Mouse (Mus musculus) testis, adult 2 months (tissue): ENCODE results near the gene Ppp2ca. TPM values are rescaled to one million over a fixed set of nuclear protein-coding genes. Genes with fewer than 3 reads are reported as not detected.

Source experiments
- H3K27ac ChIP-seq: fragments of 200-500 bp; 2 replicates; pipeline ENCODE4 v1.5.1; 2012; ENCODE audit warnings: low read depth, low read length; ENCODE audit not compliant: control insufficient read depth, insufficient read depth
- H3K27me3 ChIP-seq: fragments of 200-500 bp; 2 replicates; pipeline ENCODE4 v1.6.1; 2012; ENCODE audit warnings: mild to moderate bottlenecking, low read length, moderate library complexity; ENCODE audit not compliant: control insufficient read depth, insufficient read depth
- H3K36me3 ChIP-seq: fragments of 200-500 bp; 2 replicates; pipeline ENCODE4 v1.6.1; 2012; ENCODE audit warnings: mild to moderate bottlenecking, low read length; ENCODE audit not compliant: control insufficient read depth, insufficient read depth
- H3K4me1 ChIP-seq: fragments of 200-500 bp; 2 replicates; pipeline ENCODE4 v1.6.1; 2012; ENCODE audit warnings: low read length; ENCODE audit not compliant: control insufficient read depth, insufficient read depth
- H3K4me3 ChIP-seq: fragments of 200-500 bp; 2 replicates; pipeline ENCODE4 v1.5.1; 2012; ENCODE audit warnings: low read depth, mild to moderate bottlenecking, low read length, moderate library complexity, mixed read lengths; ENCODE audit not compliant: control insufficient read depth
- CTCF ChIP-seq: fragments of 200-500 bp; IDR thresholded peaks from 2 replicates; pipeline ENCODE4 v1.5.1; 2012; ENCODE audit warnings: low read depth, mild to moderate bottlenecking, inconsistent platforms, low read length, moderate library complexity; ENCODE audit not compliant: control insufficient read depth, insufficient read depth, insufficient replicate concordance
- POLR2A ChIP-seq: fragments of 200-500 bp; IDR thresholded peaks from 2 replicates; pipeline ENCODE4 v1.6.1; 2012; ENCODE audit warnings: low read depth, mild to moderate bottlenecking, inconsistent platforms, low read length, moderate library complexity; ENCODE audit not compliant: control insufficient read depth
- polyA plus RNA-seq: library from polyadenylated mRNA; depleted of rRNA; stranded (reverse); fragments of >200 nt; gene quantifications from 2 replicates; pipeline ENCODE4 v1.2.3, GENCODE M21; 2012

Gene Ppp2ca
- polyA plus RNA-seq, 1 experiment, result 9.3 TPM

GRCm38 (mm10) chr11:52077939-52078338 is 20.5 kb upstream of the Ppp2ca start:
- Histone ChIP-seq H3K4me1 (peaks cover 9% of the 10 kb centered on the region), H3K4me3 (no peak overlapping the region), H3K27ac (no peak overlapping the region), H3K27me3 (no peaks in the 10 kb centered on the region), H3K36me3 (no peaks in the 10 kb centered on the region)
- no peak for TF ChIP-seq POLR2A
- no peak for TF ChIP-seq CTCF

DNA sequence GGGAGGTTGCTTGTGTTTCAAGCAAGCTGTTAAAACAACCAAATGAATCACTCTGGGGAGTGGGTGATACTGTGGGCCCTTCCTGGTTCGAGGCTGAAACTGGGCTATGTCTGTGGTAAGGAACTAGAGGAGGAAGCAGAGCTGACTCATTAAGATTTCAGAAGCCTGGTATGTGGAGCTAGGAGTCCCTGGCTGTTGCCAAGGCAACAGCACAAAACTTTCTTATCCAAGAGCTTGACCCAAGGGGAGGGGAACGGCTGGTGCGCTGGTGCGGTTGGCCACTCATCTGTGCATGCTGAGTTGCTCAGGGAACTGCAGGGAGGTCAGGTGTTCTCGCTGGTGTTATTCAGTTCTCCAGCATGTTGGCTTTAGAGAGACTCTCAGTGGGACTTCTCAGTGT is 18.5 kb upstream of the Ppp2ca start:
- Histone ChIP-seq H3K27ac (no peak overlapping the region), H3K27me3 (no peaks in the 10 kb centered on the region), H3K4me1 (peaks cover 9% of the 10 kb centered on the region), H3K36me3 (no peaks in the 10 kb centered on the region), H3K4me3 (no peak overlapping the region)
- no peak for TF ChIP-seq POLR2A
- no peak for TF ChIP-seq CTCF

DNA sequence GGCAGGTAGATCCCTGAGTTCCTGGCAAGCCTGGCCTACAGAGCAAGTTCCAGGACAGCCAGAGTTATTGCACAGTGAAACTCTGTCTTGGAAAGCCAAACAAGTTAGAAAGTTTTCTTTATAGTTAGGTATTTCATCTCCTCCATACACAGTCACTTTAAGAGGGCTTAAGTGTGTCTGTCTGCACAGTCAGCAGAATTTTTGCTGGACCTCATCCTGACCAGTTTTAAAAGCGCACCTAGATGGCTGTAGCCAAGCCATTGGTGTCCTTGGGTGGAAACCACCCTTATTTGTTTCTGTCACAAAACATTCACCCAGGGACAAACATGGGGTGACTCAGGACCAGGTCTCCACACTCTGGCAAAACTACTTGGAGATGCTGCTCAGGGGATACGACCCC is 17.8 kb upstream of the Ppp2ca start:
- H3K27me3 ChIP-seq, result no peaks in the 10 kb centered on the region
- H3K27ac ChIP-seq, result no peak overlapping the region
- no peaks in the 10 kb centered on the region for H3K36me3 ChIP-seq
- no peak overlapping the region for H3K4me3 ChIP-seq
- TF ChIP-seq CTCF (no peak), POLR2A (no peak)
- H3K4me1 ChIP-seq, result peaks cover 9% of the 10 kb centered on the region

- Histone ChIP-seq H3K27me3 (no peaks in the 10 kb centered on the region), H3K4me3 (no peak overlapping the region), H3K36me3 (no peaks in the 10 kb centered on the region), H3K27ac (no peak overlapping the region), H3K4me1 (no peaks in the 10 kb centered on the region)
- no peak for TF ChIP-seq CTCF
- TF ChIP-seq POLR2A, result no peak
Measured at GRCm38 (mm10) chr11:52085857-52086203, 12.7 kb upstream of the Ppp2ca start.

GRCm38 (mm10) chr11:52086204-52086864 is 12.1 kb upstream of the Ppp2ca start:
- no peak overlapping the region for H3K27ac ChIP-seq
- no peaks in the 10 kb centered on the region for H3K4me1 ChIP-seq
- H3K36me3 ChIP-seq, result no peaks in the 10 kb centered on the region
- TF ChIP-seq CTCF (no peak), POLR2A (no peak)
- no peak overlapping the region for H3K4me3 ChIP-seq
- H3K27me3 ChIP-seq, result no peaks in the 10 kb centered on the region

DNA sequence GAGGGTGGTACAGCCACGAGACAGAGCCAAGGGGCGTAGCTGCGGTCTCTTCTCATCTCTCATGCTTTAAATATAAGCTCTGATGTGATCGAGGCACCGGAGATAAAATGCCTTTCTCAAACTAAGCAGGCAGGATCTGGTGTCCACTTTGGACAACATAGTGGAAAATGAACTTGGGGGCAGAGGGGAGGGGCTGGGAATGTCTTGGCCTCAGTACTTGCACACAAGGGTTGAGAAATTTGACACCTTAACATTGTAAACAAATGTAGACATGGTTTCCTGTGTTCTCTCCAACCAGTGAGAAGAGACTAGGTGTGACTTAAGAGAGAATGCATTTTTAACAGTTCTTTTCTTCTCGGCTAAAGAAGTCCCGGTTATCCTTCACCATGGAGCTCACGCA is 9.2 kb upstream of the Ppp2ca start:
- Histone ChIP-seq H3K27me3 (no peaks in the 10 kb centered on the region), H3K27ac (no peak overlapping the region; the same call in 1 of the 2 replicates), H3K4me1 (no peaks in the 10 kb centered on the region), H3K36me3 (no peaks in the 10 kb centered on the region), H3K4me3 (no peak overlapping the region)
- TF ChIP-seq POLR2A, result no peak
- TF ChIP-seq CTCF, result no peak

GRCm38 (mm10) chr11:52091261-52091660 is 7.2 kb upstream of the Ppp2ca start:
- H3K4me1 ChIP-seq, result no peaks in the 10 kb centered on the region
- H3K27ac ChIP-seq, result no peak overlapping the region
- H3K36me3 ChIP-seq, result no peaks in the 10 kb centered on the region
- no peaks in the 10 kb centered on the region for H3K27me3 ChIP-seq
- no peak overlapping the region for H3K4me3 ChIP-seq
- TF ChIP-seq POLR2A (no peak), CTCF (no peak)
